Mouse (Mus musculus) limb, embryonic 10.5 days (tissue): ENCODE measurements around the gene Xxylt1. TPM values are rescaled to one million over a fixed set of nuclear protein-coding genes. Genes with fewer than 3 reads are reported as not detected.

Experiments used
- DNase-seq: peaks from one replicate; pipeline ENCODE4 v3.0.0-alpha.2; 2017; ENCODE audit warnings: low spot score
- H3K27ac ChIP-seq: fragments of 300-500 bp; sonication (generic); 2 replicates; pipeline ENCODE4 v1.5.1; 2016; ENCODE audit warnings: mild to moderate bottlenecking
- H3K27me3 ChIP-seq: fragments of 300-500 bp; sonication (generic); 2 replicates; pipeline ENCODE4 v1.6.1; 2016; ENCODE audit warnings: low read depth, mild to moderate bottlenecking; ENCODE audit not compliant: poor library complexity, severe bottlenecking
- H3K36me3 ChIP-seq: fragments of 300-500 bp; sonication (generic); 2 replicates; pipeline ENCODE4 v1.6.1; 2016; ENCODE audit warnings: mild to moderate bottlenecking, moderate library complexity
- H3K4me1 ChIP-seq: fragments of 300-500 bp; sonication (generic); 2 replicates; pipeline ENCODE4 v1.6.1; 2016
- H3K4me3 ChIP-seq: fragments of 300-500 bp; sonication (generic); 2 replicates; pipeline ENCODE4 v1.5.1; 2016; ENCODE audit warnings: mild to moderate bottlenecking, moderate library complexity
- H3K9me3 ChIP-seq: fragments of 300-500 bp; sonication (generic); replicated peaks from 2 replicates; pipeline ENCODE4 v1.6.1; 2016; ENCODE audit warnings: mild to moderate bottlenecking
- WGBS: fragments of 180-500 bp; shearing (Covaris S2); methylation state at CpG from one replicate; pipeline ENCODE4 v1.1.7; 2016; 5-methylcytosine and 5-hydroxymethylcytosine counted together
- polyA plus RNA-seq: library from polyadenylated mRNA; unstranded; fragments of >200 nt; fragmentation: Nextera tagmentation; extraction: Ambion mirVana; gene quantifications from 2 replicates; pipeline ENCODE4 v1.2.1, GENCODE M21; 2016

The Xxylt1 gene
- polyA plus RNA-seq, 1 experiment from 2014 or later, result 16.6 TPM

- no peak overlapping the region for H3K4me3 ChIP-seq
- peaks cover 21% of the 10 kb centered on the region for H3K4me1 ChIP-seq
- 91% methylated on average over 8 of the region's 8 CpGs for WGBS
- no peak overlapping the region for H3K27ac ChIP-seq
- H3K36me3 ChIP-seq, result no peaks in the 10 kb centered on the region
- H3K9me3 ChIP-seq, result no peaks in the 10 kb centered on the region
- H3K27me3 ChIP-seq, result no peaks in the 10 kb centered on the region
- no peak for DNase-seq
These were observed 45.5 kb downstream of the Xxylt1 start for GRCm38 (mm10) chr16:31035651-31036245.

GRCm38 (mm10) chr16:31035235-31035634, 46.0 kb downstream of the Xxylt1 start:
- no peak for DNase-seq
- Histone ChIP-seq H3K36me3 (no peaks in the 10 kb centered on the region), H3K27ac (0 out of 2 replicates have a peak overlapping the region, but pooled peaks have one; percentile 3), H3K4me1 (peaks cover 21% of the 10 kb centered on the region), H3K27me3 (no peaks in the 10 kb centered on the region), H3K9me3 (no peaks in the 10 kb centered on the region), H3K4me3 (no peak overlapping the region)
- 71% methylated on average over 7 of the region's 7 CpGs for WGBS

- WGBS, result 90% methylated on average over 3 of the region's 3 CpGs
- DNase-seq, result no peak
- Histone ChIP-seq H3K27ac (no peak overlapping the region), H3K4me1 (peaks cover 23% of the 10 kb centered on the region), H3K4me3 (no peak overlapping the region), H3K9me3 (no peaks in the 10 kb centered on the region), H3K36me3 (no peaks in the 10 kb centered on the region), H3K27me3 (no peaks in the 10 kb centered on the region)
These were observed 47.2 kb downstream of the Xxylt1 start for GRCm38 (mm10) chr16:31034051-31034450.

- Histone ChIP-seq H3K27me3 (no peaks in the 10 kb centered on the region), H3K27ac (peak overlapping the region; percentile 56), H3K4me1 (peaks cover 16% of the 10 kb centered on the region), H3K9me3 (no peaks in the 10 kb centered on the region), H3K36me3 (no peaks in the 10 kb centered on the region), H3K4me3 (no peak overlapping the region)
- WGBS, result 79% methylated on average over 11 of the region's 11 CpGs
- DNase-seq, result no peak
These were observed 51.3 kb downstream of the Xxylt1 start for GRCm38 (mm10) chr16:31029739-31030485.

- peaks cover 12% of the 10 kb centered on the region for H3K4me1 ChIP-seq
- H3K36me3 ChIP-seq, result no peaks in the 10 kb centered on the region
- H3K27me3 ChIP-seq, result no peaks in the 10 kb centered on the region
- no peak for DNase-seq
- no peak overlapping the region for H3K4me3 ChIP-seq
- no peak overlapping the region for H3K27ac ChIP-seq
- H3K9me3 ChIP-seq, result no peaks in the 10 kb centered on the region
These were observed 53.6 kb downstream of the Xxylt1 start for GRCm38 (mm10) chr16:31027675-31028074.

GRCm38 (mm10) chr16:31025516-31025915, 55.7 kb downstream of the Xxylt1 start:
- Histone ChIP-seq H3K9me3 (no peaks in the 10 kb centered on the region), H3K36me3 (no peaks in the 10 kb centered on the region), H3K27me3 (no peaks in the 10 kb centered on the region), H3K27ac (no peak overlapping the region), H3K4me3 (no peak overlapping the region), H3K4me1 (peaks cover 12% of the 10 kb centered on the region)
- DNase-seq, result no peak
- 91% methylated on average over 7 of the region's 7 CpGs for WGBS

GRCm38 (mm10) chr16:31024997-31025396, 56.2 kb downstream of the Xxylt1 start:
- no peaks in the 10 kb centered on the region for H3K36me3 ChIP-seq
- no peaks in the 10 kb centered on the region for H3K27me3 ChIP-seq
- no peaks in the 10 kb centered on the region for H3K9me3 ChIP-seq
- no peak overlapping the region for H3K27ac ChIP-seq
- no peak overlapping the region for H3K4me3 ChIP-seq
- H3K4me1 ChIP-seq, result peaks cover 10% of the 10 kb centered on the region
- 88% methylated on average over 4 of the region's 4 CpGs for WGBS
- no peak for DNase-seq

- no peaks in the 10 kb centered on the region for H3K27me3 ChIP-seq
- WGBS, result 87% methylated on average over 7 of the region's 7 CpGs
- H3K9me3 ChIP-seq, result no peaks in the 10 kb centered on the region
- H3K4me1 ChIP-seq, result peaks cover 8% of the 10 kb centered on the region; the same call in 1 of the 2 replicates
- no peaks in the 10 kb centered on the region for H3K36me3 ChIP-seq
- DNase-seq, result no peak
- no peak overlapping the region for H3K27ac ChIP-seq
- H3K4me3 ChIP-seq, result no peak overlapping the region
These were observed 57.0 kb downstream of the Xxylt1 start for GRCm38 (mm10) chr16:31024221-31024620.

GRCm38 (mm10) chr16:31023803-31024202, 57.4 kb downstream of the Xxylt1 start:
- H3K27ac ChIP-seq, result no peak overlapping the region; the same call in 1 of the 2 replicates
- H3K4me1 ChIP-seq, result peaks cover 11% of the 10 kb centered on the region; the same call in 1 of the 2 replicates
- H3K27me3 ChIP-seq, result no peaks in the 10 kb centered on the region
- no peaks in the 10 kb centered on the region for H3K9me3 ChIP-seq
- no peaks in the 10 kb centered on the region for H3K36me3 ChIP-seq
- WGBS, result 88% methylated on average over 8 of the region's 8 CpGs
- no peak for DNase-seq
- H3K4me3 ChIP-seq, result no peak overlapping the region

- no peaks in the 10 kb centered on the region for H3K36me3 ChIP-seq
- 81% methylated on average over 5 of the region's 5 CpGs for WGBS
- peaks cover 11% of the 10 kb centered on the region; the same call in 1 of the 2 replicates for H3K4me1 ChIP-seq
- no peak for DNase-seq
- no peak overlapping the region for H3K4me3 ChIP-seq
- no peaks in the 10 kb centered on the region for H3K27me3 ChIP-seq
- H3K27ac ChIP-seq, result no peak overlapping the region
- H3K9me3 ChIP-seq, result no peaks in the 10 kb centered on the region
These were observed 58.9 kb downstream of the Xxylt1 start for GRCm38 (mm10) chr16:31022287-31022686.

- DNase-seq, result no peak
- 75% methylated on average over 3 of the region's 3 CpGs for WGBS
- no peak overlapping the region for H3K4me3 ChIP-seq
- H3K27ac ChIP-seq, result 0 out of 2 replicates have a peak overlapping the region, but pooled peaks have one; percentile 20
- no peaks in the 10 kb centered on the region for H3K27me3 ChIP-seq
- peaks cover 11% of the 10 kb centered on the region; the same call in 1 of the 2 replicates for H3K4me1 ChIP-seq
- no peaks in the 10 kb centered on the region for H3K36me3 ChIP-seq
- no peaks in the 10 kb centered on the region for H3K9me3 ChIP-seq
These were observed 61.7 kb downstream of the Xxylt1 start for GRCm38 (mm10) chr16:31019514-31019913.

GRCm38 (mm10) chr16:31017687-31018413, 63.4 kb downstream of the Xxylt1 start:
- Histone ChIP-seq H3K9me3 (no peaks in the 10 kb centered on the region), H3K4me3 (no peak overlapping the region), H3K27ac (no peak overlapping the region), H3K27me3 (no peaks in the 10 kb centered on the region), H3K36me3 (no peaks in the 10 kb centered on the region), H3K4me1 (peaks cover 14% of the 10 kb centered on the region; the same call in 1 of the 2 replicates)
- 94% methylated on average over 10 of the region's 10 CpGs for WGBS
- DNase-seq, result no peak

- WGBS, result 87% methylated on average over 2 of the region's 2 CpGs
- H3K36me3 ChIP-seq, result no peaks in the 10 kb centered on the region
- no peaks in the 10 kb centered on the region for H3K27me3 ChIP-seq
- H3K4me1 ChIP-seq, result peaks cover 19% of the 10 kb centered on the region; the same call in 1 of the 2 replicates
- no peak overlapping the region for H3K4me3 ChIP-seq
- no peaks in the 10 kb centered on the region for H3K9me3 ChIP-seq
- H3K27ac ChIP-seq, result no peak overlapping the region
- DNase-seq, result no peak
These were observed 64.6 kb downstream of the Xxylt1 start for GRCm38 (mm10) chr16:31016669-31017068.
